Mouse (Mus musculus) erythroblast, embryonic 14.5 days (primary cell): Measurements from ENCODE around the gene Calml4.

Experiments used
- GATA1 ChIP-seq: IDR thresholded peaks from 2 replicates; pipeline ENCODE4 v1.6.1; 2012; ENCODE audit warnings: low read length, inconsistent platforms, mixed read lengths
- TAL1 ChIP-seq: IDR thresholded peaks from 3 replicates; pipeline ENCODE4 v1.6.1; 2012; ENCODE audit warnings: low read length, inconsistent platforms, mixed read lengths

GRCm38 (mm10) chr9:62881871-62882270 lies 24.0 kb downstream of the Calml4 start:
- TF ChIP-seq GATA1 (no peak), TAL1 (no peak)
